Mouse (Mus musculus): ENCODE measurements at regions not wholly inside any gene's neighbourhood (a gene's known extent, or its start where the extent isn't known, plus 50 kb on each side); places are given as distances from the start of the nearest gene placed in this dataset.

DNA sequence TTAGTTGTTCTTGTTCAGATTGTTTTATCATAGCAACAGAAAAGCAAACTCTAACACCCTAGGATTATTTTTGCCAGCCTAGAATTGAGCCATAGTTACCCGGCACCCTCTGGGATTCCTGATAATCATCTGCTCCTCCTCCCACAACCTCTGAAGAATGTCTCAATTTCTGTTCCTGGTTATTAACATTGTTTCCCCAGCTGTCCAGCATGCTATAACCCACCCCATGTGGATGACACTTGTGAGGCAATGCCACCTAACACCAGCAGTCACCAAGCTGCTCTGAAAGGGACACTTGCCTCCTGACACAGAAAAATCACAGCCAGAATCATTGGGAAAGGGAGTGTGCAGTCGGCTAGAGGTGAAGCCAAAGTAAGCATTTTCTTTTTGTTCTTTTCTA lies 2442.1 kb upstream of the Gm7489 start:
- DNase-seq: no peak

DNA sequence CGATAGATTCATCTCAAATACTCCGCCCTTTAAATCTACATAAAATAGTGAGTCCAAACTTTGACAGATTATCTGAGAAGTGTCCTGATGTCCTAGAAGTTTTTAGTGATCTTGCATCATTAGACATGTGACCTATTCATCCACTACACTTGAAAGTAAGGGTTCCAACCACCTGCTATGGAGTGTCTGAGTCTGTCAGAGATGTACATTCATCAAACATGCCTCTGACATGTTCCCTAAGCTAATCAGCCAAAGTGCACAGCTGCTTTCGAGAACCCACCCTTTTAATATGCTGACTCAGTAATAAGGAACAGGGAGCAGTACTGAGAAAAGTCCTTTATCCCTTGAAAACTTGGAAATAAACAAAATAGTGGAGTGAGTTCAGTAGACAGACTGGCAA lies 2414.8 kb upstream of the Gm7489 start:
- DNase-seq: no peak

DNA sequence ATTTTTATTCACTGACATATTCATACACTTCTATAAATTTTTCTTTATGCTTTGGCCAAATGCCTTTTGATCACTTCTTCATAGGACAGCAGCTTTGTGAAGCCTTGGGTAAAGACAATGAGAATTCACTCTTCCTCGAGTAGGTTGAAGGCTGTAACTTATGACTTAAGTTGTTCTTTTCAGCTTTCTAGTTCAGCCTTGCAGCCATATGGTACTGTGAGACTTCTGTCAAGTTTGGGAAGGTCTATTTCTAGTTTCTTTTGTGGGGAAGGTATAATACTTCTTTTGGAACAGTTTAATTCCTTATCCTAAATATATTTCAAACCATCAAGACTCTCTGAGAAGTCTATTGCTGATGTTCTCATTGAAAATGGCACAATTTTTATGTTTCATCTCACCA lies 2413.6 kb upstream of the Gm7489 start:
- DNase-seq: no peak

DNA sequence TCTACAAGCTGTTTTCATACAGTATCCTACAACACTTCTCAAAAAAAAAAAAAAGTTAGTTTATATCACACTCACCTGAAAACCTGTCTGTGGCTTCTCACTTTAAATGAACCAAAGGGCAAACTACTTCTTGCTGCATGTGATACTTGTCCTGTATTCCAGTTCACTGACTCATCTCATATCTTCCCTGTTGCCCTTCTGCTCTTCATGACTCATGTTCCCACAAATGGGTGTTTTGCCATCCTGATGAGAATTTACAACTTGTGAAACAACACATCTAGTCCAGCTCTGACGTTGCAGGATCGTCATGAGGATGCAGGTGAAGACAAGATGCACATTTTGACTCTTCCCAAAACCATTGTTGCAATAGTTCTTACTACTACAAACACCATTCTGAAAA lies 2412.7 kb upstream of the Gm7489 start:
- DNase-seq: no peak

DNA sequence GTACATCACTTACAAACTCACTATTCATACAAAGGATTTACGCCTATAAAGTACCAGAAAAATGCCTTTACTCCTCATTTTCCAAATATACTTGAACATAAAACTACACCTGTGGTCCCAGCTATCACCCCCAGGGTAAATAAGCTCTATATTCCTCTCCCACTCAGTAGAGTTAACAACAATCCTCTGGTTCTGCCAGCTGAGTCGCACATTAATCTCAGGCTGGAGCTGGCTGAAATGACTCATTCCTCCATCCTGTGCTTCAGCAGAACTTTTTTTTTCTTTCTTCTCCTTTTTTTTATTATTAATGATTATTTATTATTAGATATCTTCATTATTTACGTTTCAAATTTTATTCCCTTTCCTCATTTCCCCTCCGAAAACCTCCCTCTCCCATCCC lies 2402.8 kb upstream of the Gm7489 start:
- DNase-seq: no peak

DNA sequence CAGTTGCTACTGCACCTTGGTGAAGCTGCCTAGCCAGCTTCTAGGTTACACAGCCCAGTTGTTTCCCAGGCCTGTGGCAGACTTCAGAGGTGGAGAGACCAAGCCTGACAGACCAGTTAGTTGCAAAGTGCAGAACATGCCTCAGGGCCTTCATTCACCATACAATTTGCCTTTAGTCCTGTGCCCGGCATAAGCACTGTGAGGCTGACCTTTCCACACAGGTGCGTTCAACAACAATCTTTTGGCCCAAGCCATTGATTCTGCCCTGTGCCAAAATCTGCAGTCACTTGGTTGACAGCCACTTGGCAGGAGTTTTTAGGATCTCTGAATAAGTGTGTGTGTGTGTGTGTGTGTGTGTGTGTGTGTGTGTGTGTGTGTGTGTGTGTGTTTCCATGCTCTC lies 2400.5 kb upstream of the Gm7489 start:
- DNase-seq: no peak

DNA sequence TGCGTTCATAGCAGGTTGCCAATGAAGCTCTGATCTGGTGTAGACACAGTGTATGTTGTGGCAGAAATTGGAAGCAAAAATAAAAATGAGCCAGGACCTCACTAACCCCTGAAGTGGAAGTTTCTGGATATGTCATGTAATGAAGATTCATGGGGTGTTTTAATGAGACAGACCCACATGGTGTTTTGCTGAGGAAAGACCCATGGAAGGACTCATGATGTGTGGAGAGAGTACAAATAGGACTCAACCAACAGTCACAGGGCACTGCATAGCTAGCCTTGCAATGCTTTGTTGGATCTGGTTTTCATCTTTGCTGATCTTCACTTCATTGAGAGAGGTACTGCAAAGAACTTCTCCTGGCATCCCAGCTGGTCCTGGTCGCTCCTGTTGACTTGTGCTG lies 2399.2 kb upstream of the Gm7489 start:
- no peak for DNase-seq

DNA sequence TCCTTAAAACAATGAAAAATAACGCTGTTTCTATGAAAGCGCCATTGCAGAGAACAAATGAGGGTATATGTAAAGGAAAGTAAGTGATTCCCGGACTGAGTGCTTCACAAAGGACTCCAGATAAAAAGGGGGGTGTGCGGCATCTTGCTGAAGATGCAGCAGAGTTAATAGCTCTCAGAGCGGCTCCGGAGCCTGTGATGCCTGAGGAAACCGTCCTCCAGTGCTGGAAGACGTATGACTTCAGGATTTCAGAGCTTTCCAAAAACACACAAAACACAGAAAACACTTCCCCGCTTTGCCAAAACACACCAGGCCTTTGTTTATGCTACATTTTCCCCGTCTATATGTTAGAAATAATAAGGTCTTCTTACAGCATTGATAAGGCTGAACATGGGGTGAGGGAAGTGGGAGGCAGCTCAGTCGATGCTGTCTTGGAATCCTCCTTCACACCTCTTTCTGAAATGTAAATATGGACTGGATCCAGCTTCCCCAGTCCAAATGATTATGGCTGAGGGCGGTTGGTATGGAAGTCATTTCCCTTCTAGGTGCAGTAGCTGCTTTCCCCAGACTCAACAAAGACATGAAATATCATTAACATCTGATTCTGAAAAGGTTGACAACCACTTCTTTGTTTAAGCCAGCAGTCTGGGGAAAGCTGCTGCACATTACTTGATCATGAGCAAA lies 2382.5 kb upstream of the Gm7489 start:
- no peak for DNase-seq

DNA sequence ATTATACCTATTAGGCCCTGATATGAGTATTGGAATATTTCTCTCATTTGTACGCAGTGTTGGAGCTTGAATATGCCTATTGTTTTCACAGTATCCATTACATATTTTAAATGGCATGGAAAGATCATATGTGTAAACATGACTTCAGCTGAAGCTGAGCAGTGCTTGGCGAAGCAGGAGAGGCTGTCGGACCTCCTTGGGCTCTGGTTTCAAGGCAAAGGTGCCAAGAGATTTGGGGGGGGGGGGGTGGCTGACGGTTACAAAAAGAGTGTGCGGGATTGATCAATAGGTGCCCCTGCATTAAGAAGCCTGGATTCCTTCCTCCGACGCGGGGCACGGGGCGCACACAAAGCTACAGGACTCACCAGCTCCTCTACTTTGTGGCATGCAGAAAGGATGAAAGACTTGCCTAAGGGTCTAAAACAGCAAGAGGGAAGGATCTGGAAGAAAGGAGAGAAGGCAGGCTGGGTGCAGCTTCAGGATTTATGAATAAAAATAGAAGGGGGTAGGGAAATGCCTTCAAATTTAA lies 2381.9 kb upstream of the Gm7489 start:
- DNase-seq: no peak

DNA sequence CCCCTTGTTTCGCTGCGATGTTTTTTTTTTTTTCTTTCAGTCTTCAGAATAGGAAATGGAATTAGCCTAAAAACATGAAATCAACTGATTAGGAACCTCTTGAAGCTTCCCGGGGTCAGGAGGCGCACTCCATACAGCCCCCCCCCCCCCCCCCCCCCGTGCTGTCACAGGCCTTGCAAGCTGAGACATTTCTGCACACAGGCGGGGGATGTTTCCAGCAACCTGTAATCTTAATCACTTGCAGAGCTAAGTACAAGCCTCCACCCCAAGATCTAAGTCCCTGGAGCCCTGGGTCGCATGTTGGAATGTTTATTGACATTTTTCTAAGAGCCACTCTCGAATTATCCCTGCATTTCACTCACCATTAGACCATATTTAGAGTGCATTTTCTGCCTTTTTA lies 2381.4 kb upstream of the Gm7489 start:
- no peak for DNase-seq

DNA sequence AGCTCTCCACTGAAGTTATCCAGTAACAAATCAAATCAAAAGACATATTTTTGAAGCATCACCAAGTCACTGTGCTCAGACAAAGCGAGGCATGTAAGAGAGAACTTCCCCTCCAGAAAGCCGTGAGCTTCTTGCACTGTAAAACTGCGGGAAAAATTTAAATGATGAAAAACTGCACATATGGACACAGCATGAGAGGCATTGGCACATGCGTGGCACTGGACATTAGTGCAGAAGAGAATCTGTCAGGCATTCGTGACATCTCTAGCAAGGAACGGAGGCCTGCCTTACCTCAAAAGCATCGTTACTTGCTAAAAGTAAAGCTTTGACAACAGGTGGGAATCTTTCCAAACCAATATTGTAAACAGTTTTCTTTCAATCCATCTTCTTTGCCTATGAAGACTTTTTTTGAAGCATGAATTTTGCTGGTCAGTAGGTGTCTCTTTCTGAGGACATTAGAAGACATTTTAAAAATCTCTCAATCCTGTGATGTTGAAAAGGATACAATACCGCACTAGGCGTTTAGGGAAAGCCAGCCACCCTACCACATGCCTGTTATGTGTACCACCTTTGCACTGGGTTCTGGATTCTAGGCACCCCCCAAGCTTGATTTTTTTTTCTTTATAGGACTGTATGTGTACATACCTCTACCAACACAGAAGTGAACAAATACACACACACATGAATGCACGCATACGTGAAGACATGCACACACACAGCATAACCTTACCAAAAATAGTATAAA lies 2380.5 kb upstream of the Gm7489 start:
- no peak for DNase-seq

DNA sequence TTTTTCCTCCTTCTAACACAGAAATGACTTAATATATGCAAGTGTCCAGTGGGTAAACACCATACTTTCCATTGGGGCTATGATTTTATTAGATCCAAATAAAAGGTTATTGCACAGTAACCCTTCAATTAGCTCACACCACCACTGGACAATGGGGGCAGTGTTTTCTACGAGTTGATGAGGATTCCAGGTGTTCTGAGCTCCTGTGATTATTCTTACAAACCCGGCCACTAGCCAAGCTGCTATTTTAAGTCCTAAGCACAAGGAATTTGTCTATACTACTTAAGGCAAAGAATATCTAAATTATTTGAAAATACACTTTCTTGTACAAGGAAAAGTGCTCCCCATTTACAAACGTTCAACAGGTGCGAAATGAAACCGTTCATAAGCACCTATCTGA lies 2379.9 kb upstream of the Gm7489 start:
- DNase-seq: no peak

DNA sequence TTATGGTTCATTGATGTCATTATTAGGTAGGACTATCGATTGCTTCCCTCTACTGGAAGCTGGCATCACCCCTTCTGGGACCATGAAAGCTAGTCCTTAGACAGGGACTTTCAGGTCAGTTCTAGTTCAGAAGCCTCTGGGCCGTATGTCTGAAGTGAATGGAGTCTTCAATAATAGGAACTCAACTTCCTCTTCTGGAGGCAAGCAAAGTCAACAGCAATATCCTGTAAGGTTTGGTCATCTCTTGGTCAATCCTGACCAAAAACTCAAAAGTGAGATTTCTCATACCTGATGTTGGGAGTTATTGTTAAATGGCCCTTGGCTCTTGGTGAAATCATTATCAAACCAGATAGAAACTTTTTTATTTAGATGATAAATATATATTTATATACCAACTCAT lies 2377.6 kb upstream of the Gm7489 start:
- no peak for DNase-seq

DNA sequence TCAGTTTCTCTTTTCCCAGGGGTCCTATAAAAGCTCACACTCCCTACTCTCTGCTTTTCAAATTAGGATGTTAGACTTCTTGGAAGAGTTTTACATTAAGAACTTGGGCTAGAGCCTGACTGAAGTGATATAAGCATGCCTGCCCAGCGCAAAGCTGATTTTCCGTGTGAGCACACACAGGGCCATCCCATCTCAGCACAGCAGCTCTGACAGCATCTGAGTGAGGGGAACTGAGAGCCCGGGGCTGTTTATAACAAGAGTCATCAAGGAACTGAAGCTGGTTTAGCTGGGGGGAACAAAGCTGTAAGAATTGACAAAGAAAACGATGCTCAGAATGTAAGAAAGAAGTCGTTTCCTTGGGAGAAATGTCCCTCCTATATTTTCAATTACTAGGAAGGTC lies 2373.4 kb upstream of the Gm7489 start:
- no peak for DNase-seq

DNA sequence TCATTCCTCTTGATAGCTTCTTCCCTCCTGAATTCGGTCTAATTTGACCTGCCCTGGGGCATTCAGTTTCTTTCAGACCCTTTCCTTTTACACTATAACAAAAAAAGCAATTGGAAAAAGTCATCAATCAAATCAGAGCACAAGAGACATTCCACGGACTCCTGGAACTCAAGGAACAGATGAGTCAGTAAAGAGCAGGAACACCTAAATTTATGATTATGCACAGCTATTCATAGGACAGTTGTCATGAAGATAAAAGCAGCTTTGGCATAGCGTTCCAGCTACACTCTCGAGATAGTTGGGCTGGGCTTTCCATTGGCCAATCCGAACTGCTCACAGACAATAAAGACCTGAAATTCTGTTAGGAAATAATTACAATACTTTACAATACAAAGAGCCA lies 2348.4 kb upstream of the Gm7489 start:
- no peak for DNase-seq

DNA sequence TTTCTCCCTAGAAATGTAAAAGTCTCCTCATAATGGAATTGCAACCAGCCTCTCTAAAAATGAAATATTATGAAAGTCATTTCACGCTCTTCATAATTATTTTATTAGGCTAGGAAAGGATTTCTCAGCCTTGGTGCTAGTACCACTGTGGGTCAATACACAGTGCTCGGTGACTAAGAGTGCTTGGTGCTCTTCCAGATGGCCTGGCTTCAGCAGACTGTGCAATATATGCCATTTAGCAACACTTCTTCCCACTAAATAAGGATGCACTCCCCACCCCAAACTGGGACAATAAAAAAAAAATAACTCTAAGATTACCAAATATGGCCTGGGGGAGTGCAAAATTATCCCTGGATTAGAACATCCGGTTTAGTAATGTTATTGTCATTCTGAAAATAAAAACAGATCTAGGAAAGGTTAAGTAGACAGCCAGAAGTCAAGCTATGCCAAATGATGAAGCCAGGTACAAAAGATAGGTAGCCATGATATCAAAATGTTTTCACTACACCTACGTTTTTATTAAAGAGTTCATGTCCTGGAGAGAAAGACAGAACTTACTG lies 2333.4 kb upstream of the Gm7489 start:
- no peak for DNase-seq

DNA sequence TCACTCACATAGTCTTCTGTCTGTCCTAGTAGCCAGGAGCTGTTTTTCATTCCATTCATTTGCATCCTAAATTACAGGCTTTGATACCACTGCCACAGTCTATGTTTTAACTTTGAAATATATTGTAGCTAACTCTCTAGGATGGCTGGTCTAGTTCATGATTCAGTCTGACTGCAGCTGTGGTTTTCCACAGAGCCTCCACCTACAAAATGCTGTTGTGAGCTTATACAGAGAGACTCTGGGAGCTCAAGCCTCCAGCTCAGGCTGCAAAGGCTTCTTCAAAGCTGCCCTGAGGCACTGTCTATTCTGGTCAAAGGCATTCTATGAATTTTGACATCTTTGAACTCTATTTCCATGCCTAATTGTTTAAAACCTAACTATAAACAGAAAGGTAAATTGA lies 2326.5 kb upstream of the Gm7489 start:
- no peak for DNase-seq

DNA sequence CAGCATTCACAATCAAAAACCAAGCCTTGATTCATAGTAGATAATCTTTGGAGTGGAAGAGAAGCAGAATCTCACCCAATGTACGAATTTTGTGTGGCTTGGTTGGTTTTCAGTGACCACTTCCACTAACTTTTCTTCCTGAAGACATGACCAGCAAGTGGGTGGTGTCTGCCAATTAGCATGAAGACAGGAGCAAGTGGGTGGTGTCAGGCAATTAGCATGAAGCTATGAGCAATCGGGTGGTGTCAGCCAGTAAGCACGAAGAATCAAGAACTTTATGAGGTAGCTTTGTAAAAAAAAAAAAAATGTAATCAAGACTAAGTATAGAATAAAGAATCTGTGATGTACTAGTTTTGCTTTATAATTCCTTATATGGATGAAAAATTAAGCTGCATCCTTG lies 2319.2 kb upstream of the Gm7489 start:
- DNase-seq: no peak

DNA sequence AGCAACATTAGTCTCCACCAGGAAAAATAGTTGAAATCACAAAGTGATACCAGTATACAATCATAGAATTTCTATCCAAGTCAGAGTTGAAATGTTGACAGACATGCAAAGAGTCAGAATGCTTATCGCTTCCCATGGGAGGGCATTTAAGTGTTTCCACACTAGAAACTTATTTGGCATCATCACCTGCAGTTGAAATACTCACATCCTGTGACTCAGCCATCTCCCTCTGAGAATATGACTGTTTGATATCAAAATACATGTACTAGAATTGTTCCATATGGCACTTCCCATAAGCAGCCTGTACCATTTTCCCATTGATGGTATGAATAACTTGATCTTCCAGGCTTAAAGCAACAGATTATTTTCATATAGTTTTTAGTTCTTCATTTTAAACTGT lies 2314.1 kb upstream of the Gm7489 start:
- no peak for DNase-seq

DNA sequence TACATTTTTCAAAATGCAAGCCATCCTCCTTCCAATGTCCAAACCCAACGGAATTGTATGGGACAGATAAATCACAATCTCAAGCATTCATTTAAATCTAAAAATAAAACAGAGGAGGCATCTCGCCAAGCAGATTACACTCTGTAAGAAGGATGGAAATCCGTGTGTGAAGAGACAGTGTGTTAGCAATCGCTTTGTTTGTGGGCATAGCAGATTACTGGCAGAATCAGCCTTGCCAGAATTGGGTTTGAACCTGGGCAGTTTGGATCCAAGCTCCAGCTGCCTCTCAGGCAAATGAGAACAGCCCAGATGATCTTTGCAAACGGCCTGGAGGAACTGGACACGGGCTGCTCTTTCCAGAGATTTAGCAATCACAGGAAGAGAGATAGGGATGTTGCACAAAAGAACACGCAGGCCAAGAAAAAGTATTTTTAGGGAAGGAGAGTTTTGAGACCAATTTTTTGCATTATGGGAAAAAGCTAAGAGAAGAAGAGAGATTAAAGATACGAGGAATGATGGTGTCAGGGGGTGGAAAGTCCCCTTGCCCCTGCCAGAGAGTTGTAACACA lies 2310.1 kb upstream of the Gm7489 start:
- no peak for DNase-seq

DNA sequence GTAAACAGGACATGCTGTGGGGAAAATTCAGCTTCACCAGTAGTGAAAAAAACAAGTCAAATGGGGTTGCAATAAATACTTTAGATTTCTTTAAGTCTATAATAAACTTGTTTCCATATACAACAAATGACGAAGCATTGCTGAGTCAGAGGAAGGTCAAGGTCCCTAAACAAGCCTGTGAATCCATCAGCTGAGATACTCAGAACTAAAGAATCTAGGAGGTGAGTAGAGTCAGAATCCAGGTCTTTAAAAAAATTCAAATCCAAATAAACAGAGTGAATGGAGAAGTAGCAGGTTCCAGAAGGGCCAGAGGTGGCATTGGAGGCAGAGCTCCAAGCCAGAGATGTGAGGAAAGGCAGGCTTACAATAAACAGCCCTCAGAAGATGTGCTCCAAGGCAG lies 2301.1 kb upstream of the Gm7489 start:
- no peak for DNase-seq

DNA sequence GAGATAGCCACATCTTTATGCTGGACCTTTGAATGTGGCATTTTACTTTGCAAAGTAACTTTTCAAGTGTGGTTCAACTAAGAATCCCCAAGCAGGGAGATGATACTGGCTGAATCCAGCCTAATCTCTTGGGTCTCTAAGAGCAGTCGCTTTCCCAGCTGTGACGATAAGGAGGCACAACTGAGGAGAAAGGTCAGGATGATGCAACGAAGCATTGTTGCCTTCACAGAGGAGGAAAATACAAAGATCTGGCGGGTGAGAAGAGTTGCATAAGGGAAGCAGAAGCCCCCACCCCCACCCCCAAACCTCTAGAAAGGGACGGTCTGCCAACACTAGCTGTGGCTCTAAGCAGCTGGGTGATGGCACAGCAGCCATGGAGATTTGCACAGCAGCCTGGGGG lies 2298.6 kb upstream of the Gm7489 start:
- no peak for DNase-seq

DNA sequence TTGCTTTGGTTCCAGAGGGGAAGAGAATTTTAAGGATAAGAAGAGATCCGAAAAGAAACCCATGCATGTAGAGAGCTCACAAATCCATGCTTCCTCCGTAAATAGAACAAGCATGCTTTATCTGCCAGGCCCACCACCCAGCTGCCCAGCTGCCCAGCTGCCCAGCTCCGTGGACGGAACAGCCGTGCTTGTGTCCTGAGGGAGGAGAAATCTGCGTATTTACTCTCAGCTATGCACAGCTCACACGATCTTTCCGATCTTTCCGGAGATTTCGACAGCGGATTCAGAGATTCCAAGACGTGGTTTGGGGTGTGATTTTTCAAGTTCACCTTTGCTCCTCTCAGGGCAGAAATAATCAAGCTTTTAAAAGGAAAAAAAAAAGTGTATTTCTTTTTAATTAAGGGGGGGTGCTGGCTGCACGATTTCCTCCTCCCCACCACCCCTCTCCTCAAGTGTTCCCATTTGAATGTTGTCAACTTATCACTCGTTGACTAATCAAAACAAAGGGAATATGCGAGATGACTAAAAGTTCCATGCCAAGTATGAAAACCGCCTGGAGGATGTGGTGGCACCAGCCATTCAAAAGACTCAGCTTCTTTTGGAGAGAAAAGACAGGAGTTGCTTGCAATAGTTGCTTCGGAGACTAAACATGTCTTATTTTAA lies 2293.2 kb upstream of the Gm7489 start:
- DNase-seq: no peak

DNA sequence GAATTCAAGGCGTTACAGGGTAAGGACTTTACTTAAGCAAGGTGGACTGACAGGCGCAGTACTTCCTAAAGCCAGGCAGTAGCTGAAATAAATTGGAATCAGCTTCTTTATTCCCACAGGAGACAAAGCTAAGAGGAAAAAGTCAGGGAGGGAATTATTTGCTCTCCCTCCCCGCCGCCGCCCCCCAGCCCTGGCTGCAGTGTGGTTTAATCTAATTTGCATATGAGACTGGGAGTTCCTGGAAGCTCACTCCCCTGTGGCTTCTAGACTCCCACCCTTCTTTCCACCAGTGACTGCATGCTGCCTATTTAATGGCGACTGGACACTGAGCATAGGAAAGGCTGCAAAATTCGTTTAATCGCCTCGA lies 2292.7 kb upstream of the Gm7489 start:
- DNase-seq: no peak

Data from cerebellum, adult 9-11 months (tissue).